Mouse (Mus musculus) ovary, postnatal 14 days (tissue): ENCODE results near the gene Cdh23.
A peak's percentile ranks its signal among the peaks of the same experiment; 100 is the strongest.

ENCODE experiments used
- DNase-seq: peaks from one replicate; pipeline ENCODE4 v3.0.0; 2022; ENCODE audit warnings: low spot score

Cdh23 gene

GRCm38 (mm10) chr10:60284676-60285111 lies 411.6 kb downstream of the Cdh23 start:
- no peak for DNase-seq

- DNase-seq: no peak
These were observed 412.0 kb downstream of the Cdh23 start for GRCm38 (mm10) chr10:60284248-60284647.

- DNase-seq: no peak
These were observed 413.9 kb downstream of the Cdh23 start for GRCm38 (mm10) chr10:60282116-60283014.

DNA sequence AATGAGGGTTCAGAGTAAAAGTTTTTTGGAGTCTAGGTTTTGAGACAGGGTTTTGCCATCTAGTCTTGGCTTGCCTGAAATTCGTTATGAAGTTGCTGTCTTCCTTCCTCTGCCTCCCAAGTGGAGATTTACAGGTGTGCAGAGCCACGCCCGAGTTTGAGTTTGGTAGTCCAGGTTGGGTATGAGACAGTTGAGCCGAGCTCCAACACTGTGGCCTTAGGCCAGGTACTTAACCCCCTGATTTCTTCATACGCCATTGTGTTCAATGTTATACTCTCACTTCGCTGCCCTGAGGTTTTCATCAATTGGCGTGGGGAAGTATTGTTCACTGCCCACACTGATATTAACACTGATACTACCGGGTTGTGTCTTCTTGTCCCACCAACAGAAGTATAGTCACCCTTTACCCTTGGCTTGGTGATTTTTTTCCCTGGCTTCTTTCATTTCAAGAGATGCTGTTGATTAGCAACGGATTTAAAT lies 414.7 kb downstream of the Cdh23 start:
- no peak for DNase-seq

DNA sequence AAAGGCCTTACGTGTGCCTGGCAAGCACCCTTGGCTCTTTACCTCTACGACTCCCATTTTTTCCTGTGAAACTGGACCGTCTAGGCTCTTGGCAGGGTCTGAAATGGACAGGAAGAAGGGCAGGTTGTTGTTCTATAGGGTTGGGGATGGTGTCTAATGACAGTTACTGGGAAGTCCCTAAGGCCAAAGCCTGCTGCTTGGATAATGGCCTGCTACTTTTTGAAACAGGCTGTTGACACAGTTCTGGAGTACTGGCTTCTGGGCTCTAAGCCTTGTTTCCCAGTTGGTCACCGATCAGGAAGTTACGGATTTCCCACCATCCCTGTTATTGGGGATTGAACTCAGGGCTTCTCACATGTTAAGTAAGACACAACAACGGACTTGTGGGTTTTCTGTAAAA lies 415.9 kb downstream of the Cdh23 start:
- DNase-seq: no peak

GRCm38 (mm10) chr10:60279941-60280301 lies 416.4 kb downstream of the Cdh23 start:
- DNase-seq: no peak

DNA sequence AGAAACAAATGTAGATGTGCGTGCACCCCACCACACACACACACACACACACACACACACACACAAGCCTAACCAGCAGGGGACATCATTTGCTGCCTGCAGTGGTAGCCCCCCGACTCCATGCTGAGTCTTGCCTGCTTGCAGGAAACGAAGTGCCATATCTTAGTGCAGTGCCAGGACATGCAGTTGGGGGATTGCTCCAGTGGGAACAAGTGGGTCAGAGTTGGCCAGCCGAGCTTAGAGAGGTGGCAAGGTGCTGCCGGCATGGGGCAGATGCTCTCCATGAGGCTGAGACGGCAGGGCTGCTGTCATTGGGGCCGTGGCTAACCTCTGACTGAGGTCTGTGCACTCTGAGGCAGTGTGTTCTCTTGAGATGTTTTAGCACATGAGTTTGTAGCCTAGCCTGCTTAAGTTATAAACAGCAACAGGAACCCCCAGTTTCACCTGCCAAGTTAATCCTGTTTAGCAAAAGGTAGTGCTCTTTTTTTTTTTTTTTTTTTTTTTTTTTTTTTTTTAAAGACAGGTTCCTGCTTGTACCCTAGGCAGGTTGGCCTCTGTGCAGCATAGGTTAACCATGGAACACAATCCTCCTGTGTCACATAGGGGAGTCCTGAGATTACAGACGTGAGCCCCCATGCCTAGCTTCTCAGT lies 416.9 kb downstream of the Cdh23 start:
- DNase-seq: no peak

GRCm38 (mm10) chr10:60278786-60279185 lies 417.5 kb downstream of the Cdh23 start:
- no peak for DNase-seq

GRCm38 (mm10) chr10:60278006-60278399 lies 418.3 kb downstream of the Cdh23 start:
- DNase-seq: no peak

GRCm38 (mm10) chr10:60277207-60278005 lies 418.9 kb downstream of the Cdh23 start, which contains the start of gene Psap:
Gene Psap (plus strand): TSS chr10:60277627.
- DNase-seq: peak; percentile 94

DNA sequence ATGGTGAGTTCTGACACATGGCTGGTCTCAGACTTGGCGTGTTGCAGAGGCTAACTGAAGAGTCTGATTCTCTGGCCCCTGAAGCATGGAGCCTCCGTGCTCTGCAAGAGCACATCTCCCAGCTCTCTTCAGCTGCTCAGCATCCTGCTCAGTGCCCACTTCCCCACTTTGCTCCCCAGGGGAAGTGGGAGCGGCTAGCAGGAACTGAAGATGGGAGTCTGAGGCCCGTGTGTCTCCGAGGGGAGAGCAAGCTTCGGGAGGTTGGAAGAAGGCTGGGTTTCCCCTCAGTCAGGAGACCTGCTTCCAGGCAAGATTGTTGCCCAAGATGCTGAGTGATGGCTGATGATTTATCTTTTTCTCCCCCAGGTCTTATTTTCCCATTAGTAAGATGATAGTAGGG lies 422.9 kb downstream of the Cdh23 start:
- DNase-seq: no peak

- no peak for DNase-seq
These were observed 424.0 kb downstream of the Cdh23 start for GRCm38 (mm10) chr10:60272241-60272640.

DNA sequence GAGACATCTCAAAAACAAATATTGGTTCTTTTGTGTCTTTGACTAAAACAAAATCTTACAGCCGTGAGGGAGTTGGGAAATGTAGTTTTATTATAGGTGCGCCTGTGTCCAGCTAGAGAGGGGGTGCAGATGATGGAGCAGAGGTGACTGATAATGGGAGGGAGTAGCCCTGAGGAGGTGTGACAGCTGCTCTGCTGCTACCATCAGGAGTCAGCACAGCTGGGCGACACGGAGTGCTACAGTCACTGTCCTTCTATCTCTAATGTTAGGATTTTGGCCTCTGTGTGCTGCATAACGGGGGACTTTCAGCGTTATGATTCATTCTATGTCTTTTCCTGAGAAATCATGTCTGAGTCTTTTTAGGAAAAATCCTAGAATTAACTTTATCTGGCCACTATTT lies 425.3 kb downstream of the Cdh23 start:
- DNase-seq: no peak

GRCm38 (mm10) chr10:60269141-60270064 lies 426.9 kb downstream of the Cdh23 start:
- no peak for DNase-seq

DNA sequence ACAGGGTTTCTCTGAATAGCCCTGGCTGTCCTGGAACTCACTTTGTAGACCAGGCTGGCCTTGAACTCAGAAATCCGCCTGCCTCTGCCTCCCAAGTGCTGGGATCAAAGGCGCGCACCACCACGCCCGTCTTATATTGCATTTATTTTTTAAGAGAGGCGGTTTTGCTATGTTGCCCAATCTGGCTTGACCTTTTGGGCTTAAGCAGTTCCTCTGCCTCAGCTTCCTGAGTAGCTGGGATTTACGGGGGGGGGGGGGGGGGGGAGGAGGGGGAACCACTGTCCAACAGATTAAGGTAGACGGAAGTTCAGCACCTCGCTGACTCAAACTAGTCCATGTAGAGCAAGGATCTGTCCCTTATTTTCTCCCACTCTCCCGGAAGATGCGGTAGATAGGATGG lies 427.6 kb downstream of the Cdh23 start:
- no peak for DNase-seq

- no peak for DNase-seq
These were observed 429.4 kb downstream of the Cdh23 start for GRCm38 (mm10) chr10:60266842-60267401.

DNA sequence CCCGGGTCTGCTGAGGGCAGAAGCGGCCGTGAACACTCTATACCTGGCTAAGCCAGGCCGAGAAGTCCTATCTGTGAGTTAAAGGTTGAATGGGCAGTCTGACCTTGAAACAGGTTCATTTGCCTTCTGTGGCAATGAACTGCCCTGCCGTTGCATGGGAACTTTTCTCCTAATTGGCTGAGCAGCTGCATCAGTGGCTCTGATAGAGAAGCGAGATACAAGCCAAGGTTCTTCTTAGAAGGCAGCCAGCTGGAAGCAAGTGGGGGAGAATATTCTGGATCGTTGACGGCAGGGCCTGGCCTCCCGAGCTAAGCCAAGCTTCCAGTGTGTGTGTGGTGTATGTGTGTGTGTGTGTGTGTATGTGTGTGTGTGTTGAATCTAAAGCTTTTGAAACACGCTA lies 431.0 kb downstream of the Cdh23 start:
- DNase-seq: no peak

GRCm38 (mm10) chr10:60263351-60263750 lies 432.9 kb downstream of the Cdh23 start:
- no peak for DNase-seq

DNA sequence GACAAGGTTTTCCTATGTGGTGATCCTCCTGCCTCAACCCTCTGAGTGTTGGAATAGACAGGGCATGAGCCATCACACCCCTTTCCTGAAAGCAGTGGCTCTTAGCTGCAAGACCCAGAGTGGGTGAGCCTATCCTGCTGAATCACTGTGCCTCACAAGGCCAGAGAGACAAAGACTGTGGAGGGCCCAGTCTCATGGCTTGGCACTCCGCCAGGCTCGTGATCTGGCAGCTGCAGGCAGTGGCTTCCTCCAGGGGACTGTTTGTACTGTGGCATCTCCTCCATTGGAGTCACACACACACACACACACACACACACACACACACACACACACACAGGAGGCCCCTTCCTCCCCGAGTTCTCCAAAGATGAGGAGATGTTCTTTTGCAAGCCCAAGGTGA lies 433.9 kb downstream of the Cdh23 start:
- peak; percentile 66 for DNase-seq

DNA sequence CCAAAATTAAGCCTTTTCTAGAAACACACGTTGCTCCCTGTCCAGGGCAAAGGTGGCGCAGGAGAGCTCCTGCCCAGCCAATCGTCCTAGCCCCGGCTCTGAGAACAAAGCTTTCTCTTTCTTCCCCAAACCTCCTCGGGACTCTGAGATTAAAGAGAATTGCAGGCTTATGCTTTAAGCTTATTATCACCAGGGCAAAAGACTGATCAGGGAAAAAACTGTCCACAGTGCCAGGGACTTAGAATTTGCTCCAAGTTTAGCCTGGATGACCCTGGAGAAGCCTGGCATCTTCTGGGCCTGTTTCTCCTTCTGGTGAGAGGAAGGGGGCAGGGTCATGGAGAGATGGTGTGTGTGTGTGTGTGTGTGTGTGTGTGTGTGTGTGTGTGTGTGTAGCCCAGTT lies 434.8 kb downstream of the Cdh23 start:
- DNase-seq: no peak
